Mouse (Mus musculus) yolk sac, embryonic 10.5 days (tissue): Measurements from ENCODE around the gene Rnasel.

ENCODE experiments used
- DNase-seq: peaks from one replicate; pipeline ENCODE4 v3.0.0-alpha.2; 2017; ENCODE audit warnings: low spot score

The Rnasel gene

GRCm38 (mm10) chr1:153769998-153770775, 21.0 kb downstream of the Rnasel start:
- peak; percentile 68 for DNase-seq

DNA sequence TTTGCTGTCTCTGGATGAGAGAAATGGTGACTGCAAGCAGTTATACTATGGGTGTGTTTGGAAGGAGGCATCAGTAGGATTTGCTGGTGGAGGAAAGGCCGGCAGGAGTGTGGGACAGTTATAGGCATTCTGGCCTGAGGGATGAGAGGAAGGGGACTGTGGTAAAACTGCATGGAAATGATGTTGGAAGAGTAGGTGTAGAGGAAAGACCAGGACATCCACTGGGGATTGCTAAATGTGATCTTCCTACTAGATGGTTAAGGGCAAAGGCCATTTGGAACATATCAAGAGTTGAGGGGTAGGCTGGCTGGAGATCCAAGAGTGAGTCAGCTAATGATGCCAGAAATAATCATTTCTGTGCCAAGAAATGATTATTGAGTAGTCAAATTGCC, 21.5 kb downstream of the Rnasel start:
- DNase-seq = no peak

DNA sequence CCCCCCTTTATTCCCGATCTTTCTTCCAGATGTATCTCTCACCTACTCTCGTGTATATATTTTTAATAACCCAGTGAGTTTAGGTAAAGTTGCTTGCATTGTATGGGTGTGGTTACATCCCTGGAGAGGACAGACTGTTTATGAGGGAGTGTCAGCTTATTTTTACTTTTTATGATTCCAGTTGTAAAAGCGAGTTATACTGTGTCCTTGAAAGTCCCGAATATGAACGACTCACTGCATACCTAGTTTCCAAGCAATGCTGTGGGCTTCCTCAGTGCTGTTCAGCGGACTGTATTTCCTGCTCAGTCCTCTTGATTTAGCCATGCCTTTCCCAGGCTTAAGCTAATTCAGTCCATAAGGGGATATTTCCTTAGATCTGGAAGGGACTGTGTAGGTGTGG, 25.9 kb downstream of the Rnasel start:
- DNase-seq = no peak

GRCm38 (mm10) chr1:153776257-153776656, 27.0 kb downstream of the Rnasel start:
- DNase-seq = no peak

GRCm38 (mm10) chr1:153778205-153778604, 29.0 kb downstream of the Rnasel start:
- no peak for DNase-seq

- DNase-seq = no peak
Measured at GRCm38 (mm10) chr1:153783339-153783738, 34.1 kb downstream of the Rnasel start.

DNA sequence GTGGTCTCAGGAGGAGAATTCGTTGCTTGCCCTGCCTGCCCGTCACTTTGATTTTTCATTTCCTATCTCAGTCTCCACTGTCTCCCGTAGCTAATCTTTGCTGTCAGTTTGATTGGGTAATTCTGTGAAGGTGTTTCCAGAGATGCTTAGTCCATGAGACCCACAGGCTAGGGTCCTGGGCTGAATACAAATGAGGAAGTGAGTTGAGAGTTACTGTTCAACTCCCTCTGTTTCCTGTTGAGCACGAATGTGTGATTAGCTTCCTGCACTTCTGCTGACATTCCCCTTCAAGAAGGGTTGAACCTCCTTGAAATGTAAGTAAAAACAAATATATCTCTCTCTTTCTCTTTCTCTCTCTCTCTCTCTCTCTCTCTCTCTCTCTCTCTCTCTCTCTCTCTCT, 36.4 kb downstream of the Rnasel start:
- DNase-seq = no peak

- no peak for DNase-seq
Measured at GRCm38 (mm10) chr1:153790708-153791107, 41.5 kb downstream of the Rnasel start.

DNA sequence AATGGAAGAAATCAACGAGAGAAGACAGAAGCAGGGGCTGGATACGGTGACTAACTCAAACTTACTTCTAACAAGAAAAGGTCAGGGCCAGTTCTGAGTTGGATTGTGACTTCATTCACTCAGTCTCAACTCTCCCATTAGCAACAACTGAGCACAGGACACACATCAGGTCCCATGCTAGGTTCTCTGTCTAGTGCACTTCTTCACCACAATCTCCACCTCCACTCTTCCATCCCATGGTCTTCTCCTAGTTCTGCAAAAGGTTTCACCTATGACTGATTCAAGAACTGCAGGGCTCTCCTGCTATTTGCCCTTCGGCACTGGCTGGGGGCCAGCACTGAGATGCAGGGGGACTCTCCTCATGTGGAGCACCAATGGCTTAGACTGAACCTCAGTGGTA, 45.0 kb downstream of the Rnasel start:
- DNase-seq = no peak

GRCm38 (mm10) chr1:153802691-153803090, 53.5 kb downstream of the Rnasel start:
- no peak for DNase-seq

DNA sequence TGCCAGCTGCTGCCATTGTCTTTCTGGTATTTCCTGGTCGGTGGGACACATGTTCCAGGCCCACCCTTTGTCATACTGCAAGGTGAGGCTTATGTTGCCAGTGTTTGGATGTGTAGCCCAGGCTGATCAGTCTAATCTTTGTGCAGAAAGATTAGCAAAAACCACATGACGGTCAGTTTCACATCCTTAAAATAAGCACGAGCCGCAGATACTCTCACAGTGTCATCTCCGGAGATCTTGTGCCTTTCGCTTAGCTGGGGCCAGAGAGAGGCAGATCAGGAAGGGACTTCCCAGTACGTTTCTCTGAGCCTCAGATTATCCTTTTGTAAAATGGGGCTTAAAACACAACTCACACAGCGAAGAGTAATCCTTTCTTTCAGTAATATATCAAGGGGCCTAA, 54.3 kb downstream of the Rnasel start:
- DNase-seq = no peak

DNA sequence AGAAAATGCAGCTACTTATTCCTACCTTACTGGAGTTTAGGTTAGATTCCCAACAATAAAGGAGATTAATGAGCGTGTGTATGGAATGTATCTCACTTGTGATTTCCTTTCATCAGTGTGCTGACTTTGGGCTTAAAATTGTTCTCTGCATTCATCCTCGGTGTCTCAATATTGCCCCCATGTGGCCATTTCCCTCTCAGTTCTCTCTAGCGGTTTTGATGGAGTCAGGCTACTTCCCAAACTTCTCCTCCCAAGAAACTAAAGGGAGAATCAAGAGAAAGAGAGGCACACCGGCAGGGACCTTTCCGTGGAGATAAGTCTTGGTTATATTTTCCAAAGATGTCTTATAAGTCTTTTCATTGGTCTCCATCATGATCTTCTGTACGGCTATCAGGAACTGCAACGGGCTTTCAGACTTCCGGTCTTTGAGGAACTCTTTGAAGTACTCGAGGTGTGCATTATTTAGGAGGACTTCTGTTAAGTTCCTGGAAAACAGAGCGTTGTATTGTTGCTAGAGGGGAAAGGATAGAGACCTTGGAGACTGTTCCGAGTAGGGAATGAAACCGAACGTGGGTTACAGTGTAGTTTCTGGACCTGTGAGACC, 58.3 kb downstream of the Rnasel start:
- peak; percentile 60 for DNase-seq
